Mouse (Mus musculus): ENCODE data around the gene Sla2. TPM values are rescaled to one million over a fixed set of nuclear protein-coding genes. Genes with fewer than 3 reads are reported as not detected.
"Not testable (repeated sequence)": the region's sequence is repeated elsewhere in the genome, so short reads cannot be mapped to it uniquely, and the experiment has no call there.

Sla2 gene
- total RNA-seq (2021) = not detected
- long read RNA-seq, experiment 1 = 0 reads
- long read RNA-seq, experiment 2 = 0 reads

DNA sequence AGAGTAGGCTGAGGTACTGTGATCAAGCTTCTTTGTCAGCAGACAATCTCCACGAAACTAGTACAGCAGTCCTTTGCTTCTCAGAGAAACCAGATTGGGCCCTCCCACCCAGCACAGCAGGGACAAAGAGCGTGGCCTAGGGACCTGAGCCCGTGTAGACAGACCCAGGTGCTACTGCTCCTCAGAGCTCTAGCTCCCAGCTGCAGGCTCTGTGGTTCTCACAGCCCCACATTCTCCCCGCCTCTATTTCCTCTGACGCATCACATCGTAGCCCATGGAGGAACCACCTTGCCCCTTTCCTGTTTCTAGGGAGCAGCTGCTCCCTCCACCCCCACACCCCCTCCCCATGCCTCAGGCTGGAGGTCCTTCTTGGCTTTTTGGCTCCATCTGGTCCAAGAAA is at the start of gene Sla2:
Gene Sla2 (minus strand): TSS at position 176 of the 400 bp plus-strand sequence.
- DNase-seq = no peak

DNA sequence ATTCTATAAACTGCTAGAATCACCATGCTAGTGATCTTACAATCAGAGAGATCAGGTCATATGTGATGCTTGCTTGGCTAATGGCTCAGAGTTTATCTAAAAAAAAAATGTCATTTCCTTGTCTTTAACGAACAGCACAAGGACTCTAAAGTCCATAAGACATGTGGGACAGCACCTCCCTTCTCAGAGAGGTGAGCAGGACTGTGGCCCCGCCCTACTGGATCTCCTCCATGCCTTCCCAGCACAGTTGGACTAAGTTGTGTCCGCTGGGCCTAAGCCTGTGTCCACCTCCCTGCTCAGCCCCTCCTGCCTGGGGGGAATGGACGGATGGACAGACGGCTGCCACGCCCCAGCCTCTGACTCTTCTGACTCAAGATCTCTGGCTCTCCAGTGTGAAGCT is 48.0 kb upstream of the Sla2 start:
- no peak for DNase-seq

DNA sequence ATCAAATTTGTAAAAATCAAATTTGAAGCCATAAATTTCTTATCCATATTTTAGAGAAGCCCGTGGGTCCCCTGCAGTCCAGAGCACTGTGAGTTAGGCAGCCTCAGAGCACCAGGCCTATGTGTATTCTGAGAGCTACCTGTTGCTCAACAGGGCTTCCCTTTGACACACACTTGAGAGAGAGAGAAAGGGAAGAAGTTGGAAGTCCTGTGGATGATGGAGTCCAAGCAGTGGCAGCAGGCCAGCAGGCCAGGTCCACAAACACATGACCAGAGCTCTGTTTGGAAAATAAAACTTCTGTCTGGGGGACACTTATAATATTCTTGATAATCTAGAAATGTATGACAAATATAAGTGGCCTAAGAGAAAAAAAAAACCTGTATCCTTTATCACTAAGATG is 46.4 kb upstream of the Sla2 start:
- no peak for DNase-seq

DNA sequence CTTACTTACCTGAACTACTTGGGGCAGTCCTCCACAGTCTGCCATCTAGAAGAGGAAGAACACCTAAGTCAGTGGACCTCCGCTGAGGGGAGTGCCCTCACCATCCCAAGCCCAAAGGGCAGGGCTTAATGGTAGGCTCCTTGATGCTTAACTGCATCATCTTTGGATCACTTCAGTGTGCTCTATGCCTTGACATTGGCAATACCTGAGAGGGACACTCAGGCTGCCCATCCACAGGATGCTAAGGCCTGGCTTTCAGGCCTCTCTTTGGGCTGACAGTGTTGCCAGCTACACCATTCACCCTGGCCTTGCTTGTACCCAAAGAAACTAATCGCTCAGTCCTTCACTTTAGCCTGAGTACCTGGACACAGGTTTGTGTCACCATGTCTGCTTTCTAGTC is 44.4 kb upstream of the Sla2 start:
- DNase-seq = no peak

DNA sequence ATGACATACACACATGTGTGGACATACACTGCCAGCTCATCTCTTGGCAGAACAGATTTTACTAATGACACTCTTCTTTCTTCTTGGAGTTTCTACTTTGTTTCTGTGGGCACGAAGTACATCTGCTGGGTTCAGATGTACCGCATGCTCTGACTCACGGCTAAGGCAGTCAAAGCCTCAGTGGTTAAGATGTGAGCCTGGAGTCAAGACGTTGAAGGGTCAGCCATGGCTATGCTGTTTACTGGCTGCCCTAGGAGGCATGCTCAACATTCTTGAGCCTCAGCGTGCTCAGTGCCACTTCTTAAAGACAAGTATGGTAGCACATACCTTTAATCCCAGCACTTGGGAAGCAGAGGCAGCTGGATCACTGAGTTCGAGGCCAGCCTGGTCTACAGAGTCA is 43.6 kb upstream of the Sla2 start:
- no peak for DNase-seq

DNA sequence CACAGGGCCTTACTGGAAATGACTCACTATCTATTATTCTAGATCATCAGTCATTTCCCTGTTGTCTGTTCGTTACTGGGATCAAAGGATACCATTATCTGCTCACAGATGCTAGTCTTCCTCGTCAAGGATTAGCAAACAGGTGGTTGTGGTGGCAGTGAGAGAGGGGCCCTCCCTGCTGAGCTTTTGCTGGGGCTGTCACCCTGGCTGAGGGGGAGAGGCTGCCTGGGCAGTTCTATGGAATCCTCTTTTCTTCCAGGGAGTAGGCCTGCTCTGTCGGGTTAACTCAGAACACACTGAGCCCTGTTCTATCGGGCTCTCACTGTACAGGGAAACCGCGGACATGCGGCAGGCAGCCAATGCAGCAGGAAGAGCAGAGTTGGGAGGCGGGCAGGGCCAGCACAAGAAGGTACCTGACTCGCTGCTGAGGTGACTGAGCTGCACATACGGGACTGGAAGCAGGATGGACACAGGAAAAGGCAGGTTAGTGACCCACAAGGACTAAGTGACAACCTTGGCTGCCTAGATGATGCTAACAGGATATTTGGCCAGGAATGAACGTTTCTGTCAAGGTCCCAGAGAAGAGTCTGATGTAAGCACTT is 42.6 kb upstream of the Sla2 start:
- no peak for DNase-seq

DNA sequence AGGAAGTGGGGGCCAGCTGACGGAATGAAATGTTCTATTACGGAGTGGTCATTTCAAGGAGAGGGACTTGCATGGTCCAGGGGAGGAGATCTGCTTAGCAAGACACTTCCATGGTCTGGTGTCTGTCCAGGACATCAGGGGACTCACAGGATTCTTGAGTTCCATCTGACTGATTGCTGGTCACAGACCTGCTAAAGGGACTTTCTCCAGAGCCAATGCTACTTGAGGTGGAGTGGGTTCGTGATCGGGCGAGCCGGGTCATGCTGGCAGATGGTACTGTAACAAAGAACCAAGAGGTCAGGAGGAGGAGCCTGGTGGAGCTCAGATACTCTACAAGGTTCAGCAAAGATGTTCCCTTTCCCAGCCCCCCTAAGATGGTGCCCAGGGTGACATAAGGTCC is 41.6 kb upstream of the Sla2 start:
- no peak for DNase-seq

DNA sequence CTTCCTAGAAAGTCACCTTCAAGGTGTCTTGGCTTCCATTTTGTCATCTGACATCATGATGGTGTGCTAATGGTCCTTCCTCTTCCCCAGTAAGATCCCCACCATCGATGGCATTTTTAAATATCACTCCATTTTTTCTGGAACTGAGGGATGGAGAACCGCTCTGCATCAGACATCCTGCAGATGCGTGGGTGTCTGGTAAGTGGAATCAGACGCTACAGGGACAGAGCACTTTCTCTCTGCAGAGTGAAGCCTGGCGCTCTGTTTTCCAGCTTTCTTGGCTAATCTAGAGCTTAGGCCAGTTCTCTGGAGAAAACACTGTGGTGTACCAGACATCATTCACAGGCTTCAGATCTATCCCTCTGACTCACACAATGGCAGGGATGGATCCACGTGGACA is 40.7 kb upstream of the Sla2 start:
- DNase-seq = no peak

DNA sequence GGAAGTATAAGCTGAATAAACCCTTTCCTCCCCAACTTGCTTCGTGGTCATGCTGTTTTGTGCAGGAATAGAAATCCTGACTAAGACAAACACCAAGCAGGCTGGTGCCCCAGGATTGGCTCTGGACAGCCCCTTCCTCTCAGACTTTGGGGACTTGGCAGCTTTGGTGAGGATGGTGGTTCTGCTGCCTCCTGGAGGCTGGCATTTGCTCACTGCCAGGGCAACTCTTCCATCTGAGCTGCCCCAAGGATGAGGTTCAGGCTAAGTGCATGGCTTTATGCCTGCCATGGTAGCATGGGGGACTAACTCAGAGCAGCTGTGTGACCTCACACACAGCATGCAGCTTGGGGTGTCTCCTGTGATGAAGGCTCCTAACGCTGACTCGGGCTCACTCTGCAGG is 38.6 kb upstream of the Sla2 start:
- DNase-seq = not testable (repeated sequence)

DNA sequence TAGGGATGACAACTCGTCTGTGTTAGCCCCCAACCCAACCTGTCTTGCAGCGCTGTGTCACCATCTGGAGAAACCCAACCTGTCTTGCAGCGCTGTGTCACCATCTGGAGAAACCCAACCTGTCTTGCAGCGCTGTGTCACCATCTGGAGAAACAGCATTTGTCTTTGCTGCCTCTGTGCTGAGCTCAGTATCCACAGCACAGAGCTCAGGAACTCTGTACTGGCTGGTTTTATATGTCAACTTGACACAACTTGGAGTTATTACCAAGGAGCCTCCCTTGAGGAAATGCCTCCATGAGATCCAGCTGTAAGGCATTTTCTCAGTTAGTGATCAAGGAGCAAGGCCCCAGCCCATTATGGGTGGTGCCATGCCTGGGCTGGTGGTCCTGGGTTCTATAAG is 38.1 kb upstream of the Sla2 start:
- not testable (repeated sequence) for DNase-seq

DNA sequence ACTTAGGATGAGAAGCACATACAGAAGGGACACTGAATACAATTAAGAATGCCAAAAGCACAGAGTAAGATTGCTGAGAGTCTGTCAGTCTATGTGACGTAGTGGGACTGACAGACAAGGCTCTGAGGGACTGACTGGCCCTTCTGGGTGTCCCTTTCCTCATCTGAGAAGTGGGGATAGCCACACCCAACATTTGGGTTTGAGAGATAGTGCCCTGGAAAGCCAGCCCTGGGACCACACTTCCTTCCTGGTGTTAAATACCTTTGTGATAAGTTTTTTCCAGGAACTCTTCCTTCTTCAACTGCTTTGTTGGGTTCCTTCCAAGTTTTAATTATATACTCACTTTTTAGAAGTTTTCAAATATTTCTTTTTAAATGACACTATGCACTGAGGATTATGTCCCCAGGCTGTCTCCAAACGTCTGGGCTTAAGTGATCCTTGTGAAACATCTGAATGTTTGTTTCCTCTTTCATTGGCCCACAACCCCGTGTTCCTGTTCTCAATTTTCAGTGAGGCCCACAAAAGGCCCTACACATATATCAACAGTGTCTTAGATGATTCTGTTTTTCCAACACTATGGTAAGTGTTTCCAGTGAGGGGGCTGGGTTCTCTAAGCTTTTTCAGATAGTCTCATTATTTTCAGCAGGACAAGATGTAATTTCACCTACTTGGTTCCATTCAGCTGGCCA is 37.4 kb upstream of the Sla2 start:
- no peak for DNase-seq

DNA sequence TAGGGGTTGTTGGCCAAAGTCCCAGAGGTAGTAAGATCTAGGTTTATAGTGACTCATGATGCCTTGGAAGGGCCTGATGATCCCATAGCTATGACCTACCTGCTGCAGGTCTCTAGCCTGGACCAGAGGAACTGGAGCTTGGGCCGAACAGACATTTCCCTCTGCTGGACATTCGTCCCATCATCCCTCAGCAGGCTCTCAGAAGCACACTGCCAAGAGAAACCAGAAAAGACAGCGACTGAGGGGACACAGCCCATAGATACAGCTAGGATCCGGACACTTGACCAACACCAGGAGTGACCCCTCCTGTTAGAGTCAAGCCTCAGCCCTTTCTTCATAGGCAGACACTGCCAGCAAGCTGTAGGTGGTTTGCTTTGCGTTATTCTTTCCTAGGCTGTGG is 36.1 kb upstream of the Sla2 start:
- no peak for DNase-seq

DNA sequence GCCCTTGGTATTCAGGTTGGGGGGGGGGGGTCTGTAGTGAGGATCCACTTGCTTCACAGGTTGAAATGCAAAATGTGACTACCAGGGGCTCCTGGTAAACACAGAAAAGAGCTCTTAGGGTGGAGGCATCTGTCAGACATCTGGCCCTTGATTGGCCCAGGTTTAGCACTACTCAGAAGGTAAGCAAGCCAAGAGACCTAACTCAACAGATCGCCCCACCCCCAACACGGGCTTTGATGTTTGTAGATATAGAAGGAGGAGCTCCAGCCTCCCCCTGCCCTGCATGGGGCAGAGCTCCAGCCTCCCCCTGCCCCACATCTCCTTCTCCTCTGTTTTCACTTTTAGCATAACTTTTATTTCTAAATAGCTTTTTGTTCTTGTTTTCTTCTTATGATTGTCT is 32.8 kb upstream of the Sla2 start:
- DNase-seq = no peak

DNA sequence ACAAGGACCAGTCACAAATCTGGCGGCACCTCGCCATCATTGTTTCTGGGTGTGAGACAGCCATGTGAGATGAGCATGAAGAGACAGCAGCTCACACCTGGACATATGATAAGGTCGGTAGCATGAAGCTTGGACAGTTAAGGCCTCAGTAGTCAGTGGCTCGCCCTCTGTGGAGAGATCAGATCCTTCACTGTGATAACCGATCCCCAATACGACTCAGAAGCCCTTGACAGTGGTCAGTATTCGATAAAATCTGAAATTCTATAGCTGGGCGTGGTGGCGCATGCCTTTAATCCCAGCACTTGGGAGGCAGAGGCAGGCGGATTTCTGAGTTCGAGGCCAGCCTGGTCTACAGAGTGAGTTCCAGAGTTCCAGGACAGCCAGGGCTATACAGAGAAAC is 32.2 kb upstream of the Sla2 start:
- not testable (repeated sequence) for DNase-seq

DNA sequence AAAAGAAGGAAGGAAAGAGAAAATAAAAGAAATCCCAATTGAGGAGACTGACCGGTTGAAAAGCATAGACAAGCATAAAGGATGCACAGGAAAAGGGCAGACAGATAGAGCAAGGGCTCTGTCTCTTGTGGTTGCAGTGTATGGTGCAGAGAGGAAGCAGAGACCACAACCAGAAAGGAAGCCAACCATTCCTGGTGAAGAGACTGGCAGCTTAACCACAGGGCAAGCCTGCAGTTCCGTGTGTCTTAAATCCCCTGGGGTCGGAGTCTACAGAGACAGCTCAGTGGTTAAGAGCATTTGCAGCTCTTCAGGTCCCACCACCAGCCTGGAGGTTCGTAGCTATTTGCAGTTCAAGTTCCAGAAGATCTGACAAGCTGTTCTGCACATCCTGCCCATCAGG is 31.6 kb upstream of the Sla2 start:
- DNase-seq = no peak

DNA sequence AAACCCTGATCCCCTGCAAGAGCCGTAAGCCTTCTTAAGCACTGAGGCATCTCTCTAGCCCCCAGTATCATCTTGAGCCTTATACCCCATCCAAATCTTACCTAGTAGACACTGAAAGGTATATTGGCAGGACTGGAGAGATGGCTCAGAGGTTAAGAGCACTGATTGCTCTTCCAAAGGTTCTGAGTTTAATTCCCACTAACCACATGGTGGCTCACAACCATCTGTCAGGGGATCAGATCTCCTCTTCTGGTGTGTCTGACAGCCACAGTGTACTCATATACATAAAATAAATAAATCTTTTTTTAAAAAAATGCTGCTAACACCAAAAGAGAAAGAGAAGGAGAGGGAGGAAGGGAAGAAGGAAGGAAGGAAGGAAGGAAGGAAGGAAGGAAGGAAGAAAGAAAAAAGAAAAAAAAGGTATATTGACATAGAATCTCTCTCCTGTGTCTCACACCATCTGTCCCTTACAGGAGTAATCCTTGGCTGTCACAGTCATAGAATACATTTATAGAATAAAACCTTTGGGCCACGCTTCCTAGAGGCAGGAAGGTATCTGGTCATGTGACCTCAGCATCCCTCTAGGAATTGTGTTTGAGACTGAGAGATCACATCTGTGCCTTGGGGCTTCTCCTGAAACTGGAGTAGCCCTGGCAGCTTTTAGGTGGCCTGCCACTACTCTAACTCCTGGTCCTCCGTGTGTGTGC is 29.6 kb upstream of the Sla2 start:
- no peak for DNase-seq

DNA sequence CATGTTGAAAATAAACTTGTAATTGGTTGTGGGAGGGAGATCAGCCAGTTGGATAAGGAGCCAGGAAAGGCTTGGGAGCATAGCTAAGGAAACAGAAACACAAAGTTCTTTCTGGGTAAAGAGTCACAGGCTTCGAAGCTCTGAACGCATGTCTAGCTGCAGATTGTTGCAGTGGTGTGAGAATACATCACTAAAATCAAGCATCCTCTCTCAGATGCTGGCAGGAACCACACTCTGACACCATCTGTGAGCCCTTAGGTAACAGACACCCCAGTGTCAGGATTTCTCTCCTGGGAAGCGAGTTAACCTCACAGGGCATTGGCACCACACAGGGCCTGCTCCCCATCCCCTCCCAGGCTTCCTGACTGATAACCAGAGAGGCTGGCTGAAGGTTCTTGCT is 28.6 kb upstream of the Sla2 start:
- DNase-seq = no peak

DNA sequence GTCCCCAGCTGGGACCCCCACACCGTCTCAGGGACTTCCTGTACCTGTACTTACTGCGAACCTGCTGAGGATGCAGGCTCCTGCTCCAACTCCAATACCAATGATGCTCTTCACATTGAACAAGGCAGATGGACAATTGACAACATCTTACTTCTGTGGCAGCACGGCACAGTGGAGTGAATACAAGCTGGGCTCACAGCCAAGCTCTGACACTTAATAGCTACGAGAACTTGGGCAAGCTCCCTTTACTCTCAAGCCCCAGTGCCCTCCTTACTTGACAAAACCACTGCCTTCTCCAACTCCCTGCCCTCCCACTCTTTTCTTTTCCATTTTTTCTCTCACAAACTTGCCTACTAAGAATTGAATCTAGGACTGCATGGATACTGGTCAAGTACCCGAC is 26.2 kb upstream of the Sla2 start:
- no peak for DNase-seq

DNA sequence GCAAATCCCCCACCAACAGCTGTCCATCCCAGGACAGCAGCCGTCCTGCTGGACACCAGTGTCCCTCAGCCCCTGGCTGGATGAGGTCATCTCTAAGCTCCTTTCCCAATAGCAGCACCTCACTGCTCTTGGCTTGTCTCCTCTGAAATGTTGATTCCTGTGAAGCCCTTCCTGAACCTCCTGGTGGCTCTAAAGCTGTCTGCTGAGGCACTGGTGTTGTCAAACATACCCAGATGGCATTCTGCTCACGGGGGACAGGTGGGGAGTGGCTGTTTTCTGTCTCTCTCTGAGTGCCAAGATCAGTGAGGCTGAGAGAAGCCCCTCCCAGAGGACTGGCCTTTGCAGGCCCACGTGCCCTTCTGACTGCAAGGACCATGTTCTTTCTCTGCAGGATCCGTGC is 18.9 kb upstream of the Sla2 start:
- not testable (repeated sequence) for DNase-seq

DNA sequence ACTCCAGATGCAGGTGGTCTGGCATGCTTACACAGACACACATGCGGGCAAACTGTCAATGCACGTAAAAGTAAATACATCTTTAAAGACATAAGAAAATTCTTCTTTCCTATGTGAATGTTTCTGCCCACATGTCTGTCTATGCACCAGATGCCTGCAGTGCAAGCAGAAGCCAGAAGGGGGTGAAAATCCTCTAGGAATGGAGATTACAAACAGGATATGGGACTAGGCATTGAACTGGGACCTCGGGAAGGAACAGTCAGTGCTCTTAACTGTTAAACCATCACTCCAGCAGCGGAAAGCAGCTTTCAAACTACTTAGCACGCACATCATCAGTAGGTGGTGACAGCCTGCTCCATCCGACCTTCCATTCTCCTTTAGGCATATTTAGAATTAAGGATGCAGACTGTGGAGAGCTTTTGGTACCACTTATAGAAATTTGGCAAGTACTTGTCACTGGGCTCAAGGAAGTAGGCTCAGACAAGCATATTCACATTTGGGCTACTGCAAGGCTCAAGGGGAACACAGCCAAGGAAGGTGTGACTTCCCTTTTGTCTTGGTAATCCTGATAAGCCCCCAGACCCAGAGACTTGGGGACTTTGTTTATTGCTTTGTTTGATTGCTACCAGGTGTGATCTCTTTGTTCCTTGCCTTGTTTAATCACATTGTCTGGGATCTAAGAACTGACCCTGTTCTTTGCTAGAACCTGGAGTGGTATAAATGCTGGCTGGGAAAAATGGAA is 18.2 kb upstream of the Sla2 start:
- peak; percentile 67 for DNase-seq

DNA sequence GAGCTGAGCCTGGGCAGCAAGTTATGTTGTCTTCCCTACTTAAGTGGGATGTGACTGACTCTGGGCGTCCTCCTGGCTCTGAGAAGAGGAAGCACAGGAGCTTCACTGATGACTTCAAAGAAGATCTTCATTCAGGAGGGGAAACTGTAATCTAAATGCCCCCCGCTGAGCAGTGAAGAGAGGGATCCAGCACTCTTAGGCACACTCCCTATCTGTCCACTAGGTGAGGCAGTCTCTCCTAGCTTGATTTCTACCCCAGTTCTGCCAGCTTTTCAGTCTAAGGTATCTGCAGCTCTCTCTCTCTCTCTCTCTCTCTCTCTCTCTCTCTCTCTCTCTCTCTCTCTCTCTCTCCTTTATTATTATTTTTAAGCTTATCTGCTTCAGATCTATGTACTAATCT is 16.4 kb upstream of the Sla2 start:
- DNase-seq = no peak

DNA sequence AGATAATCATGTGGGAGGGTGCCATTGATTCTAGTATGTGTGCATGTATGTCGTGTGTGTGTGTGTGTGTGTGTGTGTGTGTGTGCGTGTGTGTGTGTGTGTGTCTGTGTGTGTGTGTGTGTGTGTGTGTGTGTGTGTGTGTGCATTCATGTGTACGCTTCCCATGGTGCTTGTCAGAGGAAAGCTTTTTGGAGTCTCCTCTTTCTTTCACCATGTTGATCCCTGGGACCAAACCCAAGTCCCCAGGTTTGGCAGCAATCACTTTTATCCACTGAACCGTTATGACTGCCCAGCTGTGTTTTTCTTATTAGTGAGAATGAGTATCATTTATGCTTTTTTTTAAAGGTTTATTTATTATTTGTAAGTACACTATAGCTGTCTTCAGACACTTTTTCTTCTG is 15.4 kb upstream of the Sla2 start:
- DNase-seq = not testable (repeated sequence)

DNA sequence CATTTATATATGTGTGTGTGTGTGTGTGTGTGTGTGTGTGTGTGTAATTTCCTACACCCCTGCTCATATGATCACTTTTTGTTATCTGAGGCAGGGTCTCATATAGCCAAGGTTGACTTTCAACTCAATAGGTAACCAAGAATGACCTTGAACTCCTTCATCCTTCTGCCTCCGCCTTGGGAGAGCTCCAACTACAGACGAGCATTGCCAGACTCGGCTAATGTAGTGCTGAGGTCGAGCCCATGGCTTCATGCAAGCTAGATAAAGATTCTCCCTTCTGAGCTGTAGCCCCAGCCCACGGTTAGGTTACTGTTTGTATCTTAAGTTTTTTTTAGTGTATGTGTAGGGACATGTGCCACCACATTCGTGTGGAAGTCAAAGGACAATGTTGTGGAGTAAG is 14.9 kb upstream of the Sla2 start:
- no peak for DNase-seq
